Mouse (Mus musculus): Measurements from ENCODE around the gene Bach2. TPM values are rescaled to one million over a fixed set of nuclear protein-coding genes. Genes with fewer than 3 reads are reported as not detected.

The Bach2 gene
- polyA plus RNA-seq, 1 experiment from 2014 or later = 19.1 TPM

DNA sequence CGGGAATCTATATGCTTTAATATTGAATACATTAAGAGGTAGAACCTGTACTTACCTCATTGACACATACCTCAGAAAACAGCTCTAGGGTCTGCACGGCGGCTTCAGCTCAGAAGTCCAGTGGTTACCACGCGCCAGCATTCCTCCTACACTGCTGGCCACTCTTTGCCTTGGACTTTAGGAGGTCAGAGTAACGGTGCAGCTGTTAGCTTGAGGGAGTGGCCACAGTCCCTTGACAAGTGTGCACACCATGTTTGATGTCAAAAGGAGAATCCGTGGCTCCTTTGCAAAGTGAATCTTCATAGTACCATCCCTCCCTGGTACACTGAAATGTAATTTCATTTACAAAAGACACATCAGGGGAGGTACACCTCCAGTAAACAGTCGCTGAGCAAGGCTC lies 179.3 kb downstream of the Bach2 start:
- Histone ChIP-seq H3K27me3 (replicated peaks; ENCODE audit: control insufficient read depth, insufficient read depth, low read length) (no peaks in the 10 kb centered on the region), H3K9ac (ENCODE audit: low read depth, low read length) (no peak overlapping the region), H3K4me1 (ENCODE audit: control insufficient read depth, insufficient read depth, low read depth, low read length) (no peaks in the 10 kb centered on the region; the same call in none of the 2 replicates), H3K36me3 (ENCODE audit: control insufficient read depth, insufficient read depth, low read length) (no peaks in the 10 kb centered on the region), H3K4me2 (ENCODE audit: low read length) (no peak overlapping the region), H3K4me3 (ENCODE audit: low read length) (no peak overlapping the region), H3K27ac (ENCODE audit: low read depth, low read length) (no peak overlapping the region), H3K9me3 (ENCODE audit: control insufficient read depth, low read length) (no peaks in the 10 kb centered on the region)
- no peak for ATAC-seq
- WGBS = 91% methylated on average over 8 of the region's 8 CpGs

DNA sequence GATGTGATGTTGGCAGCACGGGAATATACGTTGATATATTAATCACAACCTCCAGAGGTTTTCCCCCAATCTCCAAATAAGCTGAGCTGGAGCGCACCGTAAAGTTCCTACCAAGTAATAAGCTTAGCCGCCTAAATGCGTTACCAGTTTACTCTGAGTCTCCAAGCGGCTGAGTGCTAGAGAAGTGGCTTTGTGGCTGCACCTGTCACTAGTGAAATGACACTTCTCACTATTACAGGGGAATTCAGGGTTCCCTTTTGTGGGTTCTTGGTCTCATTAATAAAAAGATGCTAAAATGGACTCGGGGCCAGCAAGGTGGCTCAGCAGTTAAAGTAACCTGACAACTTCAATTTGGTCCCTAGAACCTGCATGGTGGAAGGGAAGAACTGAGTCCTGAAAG lies 183.0 kb downstream of the Bach2 start:
- no peak overlapping the region for H3K9ac ChIP-seq (ENCODE audit: low read depth, low read length)
- no peaks in the 10 kb centered on the region for H3K27me3 ChIP-seq (replicated peaks; ENCODE audit: control insufficient read depth, insufficient read depth, low read length)
- H3K4me2 ChIP-seq (ENCODE audit: low read length) = no peak overlapping the region
- no peak for ATAC-seq
- H3K27ac ChIP-seq (ENCODE audit: low read depth, low read length) = no peak overlapping the region
- H3K9me3 ChIP-seq (ENCODE audit: control insufficient read depth, low read length) = no peaks in the 10 kb centered on the region
- H3K4me3 ChIP-seq (ENCODE audit: low read length) = no peak overlapping the region
- WGBS = 74% methylated on average over 8 of the region's 8 CpGs
- no peaks in the 10 kb centered on the region for H3K4me1 ChIP-seq (ENCODE audit: control insufficient read depth, insufficient read depth, low read depth, low read length)
- H3K36me3 ChIP-seq (ENCODE audit: control insufficient read depth, insufficient read depth, low read length) = no peaks in the 10 kb centered on the region

DNA sequence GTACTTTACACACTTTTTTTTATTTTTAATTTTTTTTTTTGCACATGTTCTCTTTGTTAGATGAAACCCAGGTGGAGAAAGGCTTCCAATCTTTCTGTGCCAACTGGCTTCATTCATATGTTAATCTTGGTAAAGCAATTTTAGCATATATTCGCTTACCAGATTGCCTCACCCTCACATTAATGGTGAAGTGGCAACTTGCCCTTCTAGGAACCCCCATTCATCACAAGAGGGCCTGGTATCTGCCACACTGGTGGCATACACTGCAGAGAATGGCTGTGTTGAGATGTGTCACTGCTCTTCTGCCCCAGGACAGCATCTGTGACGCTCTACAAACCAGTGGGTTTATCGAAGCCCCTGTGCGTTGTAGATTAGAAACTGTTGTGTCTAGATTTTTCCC lies 183.8 kb downstream of the Bach2 start:
- no peak for ATAC-seq
- no peak overlapping the region for H3K4me2 ChIP-seq (ENCODE audit: low read length)
- 0 out of 2 replicates have a peak, but pooled peaks cover 2% of the 10 kb centered on the region for H3K4me1 ChIP-seq (ENCODE audit: control insufficient read depth, insufficient read depth, low read depth, low read length)
- H3K27me3 ChIP-seq (replicated peaks; ENCODE audit: control insufficient read depth, insufficient read depth, low read length) = no peaks in the 10 kb centered on the region
- H3K36me3 ChIP-seq (ENCODE audit: control insufficient read depth, insufficient read depth, low read length) = no peaks in the 10 kb centered on the region
- H3K27ac ChIP-seq (ENCODE audit: low read depth, low read length) = no peak overlapping the region
- no peaks in the 10 kb centered on the region for H3K9me3 ChIP-seq (ENCODE audit: control insufficient read depth, low read length)
- WGBS = 59% methylated on average over 4 of the region's 4 CpGs
- H3K9ac ChIP-seq (ENCODE audit: low read depth, low read length) = no peak overlapping the region
- no peak overlapping the region for H3K4me3 ChIP-seq (ENCODE audit: low read length)

DNA sequence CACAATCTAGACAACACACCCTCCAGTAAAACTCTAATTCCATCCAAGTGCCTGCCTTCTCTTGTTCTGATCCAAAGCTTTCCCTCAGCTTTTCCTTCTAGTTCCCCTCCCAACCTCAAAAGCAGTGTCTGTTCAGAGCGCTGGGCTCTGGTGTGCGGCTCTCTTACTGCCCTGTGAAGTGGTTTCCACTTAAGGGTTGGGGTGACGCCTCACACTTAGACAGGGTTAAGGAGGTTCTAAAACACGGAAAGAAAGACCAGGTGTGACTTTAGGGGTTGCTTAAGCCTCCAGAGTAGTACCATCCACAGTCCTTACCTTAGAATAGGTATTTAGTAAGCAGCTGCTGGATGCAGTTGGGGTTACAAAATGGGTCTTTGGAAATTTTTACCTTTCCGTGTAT lies 185.1 kb downstream of the Bach2 start:
- H3K4me3 ChIP-seq (ENCODE audit: low read length) = no peak overlapping the region
- H3K36me3 ChIP-seq (ENCODE audit: control insufficient read depth, insufficient read depth, low read length) = no peaks in the 10 kb centered on the region
- no peak overlapping the region for H3K27ac ChIP-seq (ENCODE audit: low read depth, low read length)
- ATAC-seq = no peak
- no peaks in the 10 kb centered on the region for H3K9me3 ChIP-seq (ENCODE audit: control insufficient read depth, low read length)
- no peak overlapping the region for H3K4me2 ChIP-seq (ENCODE audit: low read length)
- peaks cover 9% of the 10 kb centered on the region for H3K4me1 ChIP-seq (ENCODE audit: control insufficient read depth, insufficient read depth, low read depth, low read length)
- H3K9ac ChIP-seq (ENCODE audit: low read depth, low read length) = no peak overlapping the region
- no peaks in the 10 kb centered on the region for H3K27me3 ChIP-seq (replicated peaks; ENCODE audit: control insufficient read depth, insufficient read depth, low read length)
- 91% methylated on average over 5 of the region's 5 CpGs for WGBS

DNA sequence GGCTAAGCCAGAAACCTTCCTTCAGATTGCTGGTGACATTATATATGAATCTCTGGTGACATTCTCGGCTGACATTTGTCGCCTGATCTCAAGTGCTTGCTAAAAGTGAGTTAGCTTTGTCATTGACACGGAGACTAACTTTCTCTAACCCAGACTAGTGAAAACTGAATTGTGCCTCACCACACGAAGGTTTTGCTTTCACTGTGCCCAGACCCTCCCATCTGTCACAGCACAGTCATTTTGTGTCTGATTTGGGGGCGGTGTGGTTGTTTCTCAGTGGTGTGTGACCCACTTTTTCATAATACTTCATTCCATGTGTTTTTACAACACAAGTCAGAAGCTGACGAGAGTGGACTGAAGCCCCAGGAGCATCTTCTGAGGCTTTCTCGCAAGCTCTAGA lies 185.8 kb downstream of the Bach2 start:
- Histone ChIP-seq H3K4me2 (ENCODE audit: low read length) (no peak overlapping the region), H3K27ac (ENCODE audit: low read depth, low read length) (no peak overlapping the region), H3K36me3 (ENCODE audit: control insufficient read depth, insufficient read depth, low read length) (no peaks in the 10 kb centered on the region), H3K4me1 (ENCODE audit: control insufficient read depth, insufficient read depth, low read depth, low read length) (peaks cover 17% of the 10 kb centered on the region), H3K9ac (ENCODE audit: low read depth, low read length) (no peak overlapping the region), H3K4me3 (ENCODE audit: low read length) (no peak overlapping the region), H3K9me3 (ENCODE audit: control insufficient read depth, low read length) (no peaks in the 10 kb centered on the region), H3K27me3 (replicated peaks; ENCODE audit: control insufficient read depth, insufficient read depth, low read length) (no peaks in the 10 kb centered on the region)
- WGBS = 85% methylated on average over 7 of the region's 7 CpGs
- ATAC-seq = no peak

DNA sequence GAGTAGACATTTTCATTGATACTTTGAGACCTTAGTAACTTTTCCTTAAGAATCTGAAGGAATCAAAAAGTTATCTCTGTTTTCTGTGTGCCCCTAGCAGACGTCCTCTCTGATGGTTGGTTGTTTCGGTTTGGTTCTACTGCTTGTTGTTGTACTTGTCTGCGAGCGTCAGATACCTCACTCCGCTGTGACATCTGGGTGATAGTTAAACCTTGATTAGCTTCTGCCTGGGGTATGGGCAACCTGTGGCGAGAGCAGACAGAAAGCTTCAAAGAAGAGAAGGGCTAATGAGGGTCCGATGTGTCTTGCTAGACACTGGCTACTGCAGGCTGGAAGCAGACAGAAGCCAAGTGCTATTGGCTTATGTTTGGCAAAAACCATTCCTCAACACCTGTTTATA lies 186.5 kb downstream of the Bach2 start:
- peaks cover 17% of the 10 kb centered on the region for H3K4me1 ChIP-seq (ENCODE audit: control insufficient read depth, insufficient read depth, low read depth, low read length)
- H3K9me3 ChIP-seq (ENCODE audit: control insufficient read depth, low read length) = no peaks in the 10 kb centered on the region
- no peaks in the 10 kb centered on the region for H3K36me3 ChIP-seq (ENCODE audit: control insufficient read depth, insufficient read depth, low read length)
- no peak overlapping the region for H3K27ac ChIP-seq (ENCODE audit: low read depth, low read length)
- no peaks in the 10 kb centered on the region for H3K27me3 ChIP-seq (replicated peaks; ENCODE audit: control insufficient read depth, insufficient read depth, low read length)
- no peak overlapping the region for H3K9ac ChIP-seq (ENCODE audit: low read depth, low read length)
- ATAC-seq = no peak
- H3K4me2 ChIP-seq (ENCODE audit: low read length) = no peak overlapping the region
- 85% methylated on average over 7 of the region's 7 CpGs for WGBS
- H3K4me3 ChIP-seq (ENCODE audit: low read length) = no peak overlapping the region

DNA sequence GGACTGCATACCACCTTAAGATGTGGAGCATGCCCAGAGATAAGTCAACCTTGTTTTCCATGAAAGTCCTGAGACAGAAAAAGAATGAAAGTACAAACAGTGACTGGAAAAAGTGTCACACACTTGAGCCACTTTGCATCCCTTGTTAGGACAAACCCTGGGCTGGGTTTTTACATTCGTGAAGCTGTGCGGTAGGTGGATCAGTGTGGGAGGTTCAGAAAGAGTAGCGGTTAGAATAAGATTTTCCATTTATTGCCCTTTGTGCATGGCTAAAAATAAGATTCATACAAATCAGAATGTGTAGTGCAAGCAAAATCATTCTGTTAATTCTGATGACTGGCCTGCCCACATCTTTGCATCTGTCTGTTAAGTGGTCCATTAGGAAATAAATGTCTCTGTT lies 187.0 kb downstream of the Bach2 start:
- no peaks in the 10 kb centered on the region for H3K27me3 ChIP-seq (replicated peaks; ENCODE audit: control insufficient read depth, insufficient read depth, low read length)
- no peaks in the 10 kb centered on the region for H3K36me3 ChIP-seq (ENCODE audit: control insufficient read depth, insufficient read depth, low read length)
- no peak overlapping the region for H3K9ac ChIP-seq (ENCODE audit: low read depth, low read length)
- H3K4me2 ChIP-seq (ENCODE audit: low read length) = no peak overlapping the region
- H3K4me3 ChIP-seq (ENCODE audit: low read length) = no peak overlapping the region
- no peak for ATAC-seq
- WGBS = 95% methylated on average over 3 of the region's 3 CpGs
- no peak overlapping the region for H3K27ac ChIP-seq (ENCODE audit: low read depth, low read length)
- H3K4me1 ChIP-seq (ENCODE audit: control insufficient read depth, insufficient read depth, low read depth, low read length) = peaks cover 22% of the 10 kb centered on the region
- H3K9me3 ChIP-seq (ENCODE audit: control insufficient read depth, low read length) = no peaks in the 10 kb centered on the region

DNA sequence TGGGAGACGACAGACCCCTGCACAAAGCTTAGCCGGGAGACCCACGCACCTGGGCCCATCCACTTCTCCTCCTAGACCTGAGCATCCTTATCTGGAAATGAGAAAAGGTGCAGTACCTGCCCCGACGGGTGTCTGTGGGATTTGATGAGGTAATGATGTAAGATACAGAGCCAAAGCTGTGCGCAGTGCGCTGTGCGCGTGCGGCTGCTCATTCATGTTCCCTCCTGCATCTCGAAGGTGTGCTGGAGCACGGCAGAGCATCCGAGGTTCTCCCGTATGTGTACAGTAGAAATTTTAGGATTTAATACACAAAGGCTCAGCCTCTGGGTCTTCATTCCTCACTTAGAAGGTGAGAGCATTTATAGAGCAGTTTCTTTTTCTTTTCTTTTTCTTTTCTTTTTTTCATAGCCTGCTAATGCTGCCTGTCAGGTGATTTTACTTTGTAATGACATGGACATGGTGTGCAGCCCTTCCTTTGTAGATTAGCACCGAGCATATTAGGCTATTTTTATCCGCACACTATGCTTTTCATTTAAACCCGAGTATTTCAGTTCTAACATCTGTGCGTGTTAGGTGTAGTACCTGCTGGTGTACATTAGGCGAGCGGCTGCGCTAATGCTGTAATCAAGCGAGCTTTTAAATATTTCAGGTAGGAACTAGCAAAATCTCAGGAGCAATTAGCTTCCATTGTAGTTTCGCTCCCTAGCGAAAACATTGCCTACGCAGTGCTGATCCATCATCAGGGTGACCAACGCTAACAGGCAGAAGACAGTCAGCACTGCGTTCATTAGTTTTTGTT lies 188.4 kb downstream of the Bach2 start:
- H3K36me3 ChIP-seq (ENCODE audit: control insufficient read depth, insufficient read depth, low read length) = no peaks in the 10 kb centered on the region
- H3K9me3 ChIP-seq (ENCODE audit: control insufficient read depth, low read length) = no peaks in the 10 kb centered on the region
- H3K4me2 ChIP-seq (ENCODE audit: low read length) = peak overlapping the region; percentile 11
- H3K27ac ChIP-seq (ENCODE audit: low read depth, low read length) = peak overlapping the region; percentile 63
- peak overlapping the region; percentile 29; the same call in 1 of the 2 replicates for H3K9ac ChIP-seq (ENCODE audit: low read depth, low read length)
- H3K27me3 ChIP-seq (replicated peaks; ENCODE audit: control insufficient read depth, insufficient read depth, low read length) = no peaks in the 10 kb centered on the region
- 66% methylated on average over 27 of the region's 27 CpGs for WGBS
- no peak overlapping the region for H3K4me3 ChIP-seq (ENCODE audit: low read length)
- ATAC-seq = peak; percentile 26; the same call in 1 of the 2 replicates
- peaks cover 35% of the 10 kb centered on the region for H3K4me1 ChIP-seq (ENCODE audit: control insufficient read depth, insufficient read depth, low read depth, low read length)

DNA sequence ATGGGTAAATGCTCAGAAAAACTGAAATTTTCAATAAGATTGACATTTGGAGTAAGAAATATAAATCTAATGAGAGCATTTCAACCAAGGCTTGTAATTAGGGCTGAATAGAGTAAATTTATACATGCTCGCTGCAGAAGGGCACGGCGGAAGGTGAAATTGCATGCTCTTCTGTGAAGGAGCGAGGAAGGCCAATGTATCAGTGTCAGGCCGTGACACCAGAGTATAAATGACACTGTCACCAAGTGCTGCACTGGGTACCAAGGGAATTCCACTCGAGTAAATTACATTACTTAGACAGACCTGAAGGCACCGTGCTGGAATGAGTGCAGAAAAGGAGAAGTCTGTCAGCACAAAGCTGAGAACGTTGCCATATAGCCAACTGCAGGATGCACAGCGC lies 190.1 kb downstream of the Bach2 start:
- Histone ChIP-seq H3K9me3 (ENCODE audit: control insufficient read depth, low read length) (no peaks in the 10 kb centered on the region), H3K36me3 (ENCODE audit: control insufficient read depth, insufficient read depth, low read length) (no peaks in the 10 kb centered on the region), H3K4me2 (ENCODE audit: low read length) (no peak overlapping the region), H3K9ac (ENCODE audit: low read depth, low read length) (no peak overlapping the region), H3K4me1 (ENCODE audit: control insufficient read depth, insufficient read depth, low read depth, low read length) (peaks cover 48% of the 10 kb centered on the region), H3K27me3 (replicated peaks; ENCODE audit: control insufficient read depth, insufficient read depth, low read length) (no peaks in the 10 kb centered on the region), H3K4me3 (ENCODE audit: low read length) (no peak overlapping the region), H3K27ac (ENCODE audit: low read depth, low read length) (no peak overlapping the region)
- ATAC-seq = peak; percentile 15; the same call in 1 of the 2 replicates
- 46% methylated on average over 9 of the region's 9 CpGs for WGBS
